Mouse (Mus musculus): ENCODE results near the gene Rrn3. TPM values are rescaled to one million over a fixed set of nuclear protein-coding genes. Genes with fewer than 3 reads are reported as not detected.

Gene Rrn3
- polyA plus RNA-seq, 1 experiment from 2014 or later: 75.0 TPM

DNA sequence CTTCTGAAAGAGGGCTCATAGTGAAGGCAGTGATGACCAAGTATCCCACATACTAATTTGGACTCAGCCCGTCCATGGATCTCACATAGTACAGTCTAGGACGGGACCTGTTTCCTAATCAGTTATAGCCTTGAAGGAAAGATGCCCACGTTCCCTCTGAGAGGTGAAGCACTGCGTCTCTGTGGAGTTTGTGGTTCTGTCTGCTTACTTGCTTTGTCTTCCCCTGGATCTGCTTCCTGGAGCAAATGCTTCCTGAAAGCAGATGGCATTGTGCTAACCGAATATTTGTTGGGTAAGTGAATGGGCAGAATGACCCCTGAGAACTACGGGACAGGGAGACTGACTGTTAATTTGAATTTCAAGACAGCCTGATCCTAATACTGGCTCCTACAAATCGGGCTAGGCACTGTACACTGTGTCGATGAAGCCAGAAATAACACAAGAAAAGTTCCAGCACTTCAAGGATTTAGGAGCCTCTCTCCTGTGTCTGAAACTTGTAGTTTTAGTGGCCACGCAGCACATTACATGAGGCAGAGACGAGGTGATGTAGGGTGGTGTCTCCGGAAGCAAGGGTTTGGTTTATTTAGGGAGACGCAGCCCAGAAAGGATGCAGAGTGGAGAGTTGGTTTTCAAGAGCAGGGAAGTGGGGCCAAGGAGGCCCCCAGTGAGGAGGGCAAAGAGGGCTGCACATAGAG is 39.4 kb downstream of the Rrn3 start:
- 50% methylated on average over 12 of the region's 12 CpGs for WGBS

DNA sequence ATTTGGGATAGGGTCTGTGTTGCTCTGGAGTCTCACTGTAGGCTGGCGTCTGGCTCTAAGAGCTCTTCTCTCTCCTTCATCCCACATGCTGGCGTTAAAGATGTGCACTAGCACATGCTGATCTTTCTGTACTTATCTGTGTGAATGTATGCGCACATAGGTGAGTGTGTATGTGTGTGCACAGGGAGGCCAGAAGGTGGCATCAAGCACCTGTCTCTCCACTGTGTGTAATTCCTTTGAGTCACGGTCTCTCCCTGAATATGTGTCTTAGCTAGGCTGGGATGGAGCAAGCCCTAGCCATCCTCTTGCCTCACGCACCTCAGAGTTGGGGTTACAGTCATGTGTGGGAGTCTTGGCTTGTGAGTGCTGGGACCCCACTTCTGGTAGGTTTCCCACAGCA is 40.3 kb downstream of the Rrn3 start:
- Histone ChIP-seq H3K4me3 (ENCODE audit: low read depth, low read length) (no peak overlapping the region; the same call in 1 of the 2 replicates), H3K27ac (replicated peaks; ENCODE audit: low read depth, low read length) (no peak overlapping the region), H3K9me3 (ENCODE audit: control insufficient read depth, low read length) (no peaks in the 10 kb centered on the region), H3K27me3 (ENCODE audit: control insufficient read depth, insufficient read depth, low read length) (no peaks in the 10 kb centered on the region), H3K36me3 (ENCODE audit: control insufficient read depth, insufficient read depth, low read length) (no peaks in the 10 kb centered on the region), H3K4me1 (ENCODE audit: control insufficient read depth, insufficient read depth, low read length) (no peaks in the 10 kb centered on the region), H3K4me2 (ENCODE audit: low read depth, severe bottlenecking) (no peak overlapping the region; the same call in 1 of the 2 replicates), H3K9ac (ENCODE audit: low read length) (no peak overlapping the region)
- DNase-seq (ENCODE audit: low spot score): no peak
- no peak for ATAC-seq (ENCODE audit: insufficient number of reproducible peaks, low FRiP score, low TSS enrichment, low read depth)
- 96% methylated on average over 5 of the region's 5 CpGs for WGBS

More for the DNA sequence above, 39.4 kb downstream of the Rrn3 start:
- Histone ChIP-seq H3K4me2 (ENCODE audit: low read depth, severe bottlenecking) (peak overlapping the region; percentile 84), H3K36me3 (ENCODE audit: control insufficient read depth, insufficient read depth, low read length) (no peaks in the 10 kb centered on the region), H3K9ac (ENCODE audit: low read length) (peak overlapping the region; percentile 79), H3K27ac (replicated peaks; ENCODE audit: low read depth, low read length) (no peak overlapping the region), H3K4me1 (ENCODE audit: control insufficient read depth, insufficient read depth, low read length) (no peaks in the 10 kb centered on the region), H3K27me3 (ENCODE audit: control insufficient read depth, insufficient read depth, low read length) (no peaks in the 10 kb centered on the region), H3K9me3 (ENCODE audit: control insufficient read depth, low read length) (no peaks in the 10 kb centered on the region), H3K4me3 (ENCODE audit: low read depth, low read length) (peak overlapping the region; percentile 73)
- DNase-seq (ENCODE audit: low spot score) (peak; percentile 33), ATAC-seq (ENCODE audit: insufficient number of reproducible peaks, low FRiP score, low TSS enrichment, low read depth) (no peak)

DNA sequence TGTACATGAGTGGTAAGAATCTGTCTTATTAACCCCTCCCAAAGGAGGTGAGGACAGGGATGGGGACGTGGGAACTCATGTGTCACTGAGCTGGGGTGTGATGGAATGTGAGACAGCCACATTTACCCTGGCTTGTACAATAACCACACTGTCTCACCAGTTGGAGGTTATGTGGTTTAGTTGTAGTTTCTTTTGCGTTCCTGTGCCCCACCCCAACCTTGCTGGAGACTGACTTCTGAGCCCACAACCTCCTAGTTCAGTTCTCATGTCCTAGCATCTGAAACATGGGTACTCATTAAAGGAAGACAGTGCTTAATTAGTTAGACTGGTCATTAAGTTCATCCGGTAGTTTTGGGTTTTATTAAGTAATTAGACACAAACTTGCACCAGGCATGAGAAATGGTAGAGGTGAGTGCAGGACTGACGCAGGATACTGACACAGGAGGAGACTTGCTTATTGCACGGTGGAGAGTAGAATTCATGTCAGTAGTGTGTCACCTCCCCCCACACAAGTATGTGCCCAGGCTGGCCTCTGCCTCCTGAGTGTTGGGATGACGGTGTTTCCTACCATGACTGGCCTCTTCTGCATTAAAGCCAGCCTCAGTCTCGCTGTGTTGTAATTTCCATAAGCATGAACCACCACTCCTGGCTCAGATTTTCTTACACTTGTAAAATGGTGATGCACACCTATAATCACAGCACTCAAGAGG is 45.4 kb downstream of the Rrn3 start:
- Histone ChIP-seq H3K27me3 (ENCODE audit: control insufficient read depth, insufficient read depth, low read length) (no peaks in the 10 kb centered on the region), H3K4me2 (ENCODE audit: low read depth, severe bottlenecking) (no peak overlapping the region), H3K4me1 (ENCODE audit: control insufficient read depth, insufficient read depth, low read length) (no peaks in the 10 kb centered on the region), H3K9me3 (ENCODE audit: control insufficient read depth, low read length) (no peaks in the 10 kb centered on the region), H3K9ac (ENCODE audit: low read length) (no peak overlapping the region), H3K4me3 (ENCODE audit: low read depth, low read length) (no peak overlapping the region), H3K27ac (replicated peaks; ENCODE audit: low read depth, low read length) (no peak overlapping the region), H3K36me3 (ENCODE audit: control insufficient read depth, insufficient read depth, low read length) (peaks cover 9% of the 10 kb centered on the region; the same call in 1 of the 2 replicates)
- DNase-seq (ENCODE audit: low spot score) (no peak), ATAC-seq (ENCODE audit: insufficient number of reproducible peaks, low FRiP score, low TSS enrichment, low read depth) (no peak)
- WGBS: 70% methylated on average over 7 of the region's 7 CpGs

DNA sequence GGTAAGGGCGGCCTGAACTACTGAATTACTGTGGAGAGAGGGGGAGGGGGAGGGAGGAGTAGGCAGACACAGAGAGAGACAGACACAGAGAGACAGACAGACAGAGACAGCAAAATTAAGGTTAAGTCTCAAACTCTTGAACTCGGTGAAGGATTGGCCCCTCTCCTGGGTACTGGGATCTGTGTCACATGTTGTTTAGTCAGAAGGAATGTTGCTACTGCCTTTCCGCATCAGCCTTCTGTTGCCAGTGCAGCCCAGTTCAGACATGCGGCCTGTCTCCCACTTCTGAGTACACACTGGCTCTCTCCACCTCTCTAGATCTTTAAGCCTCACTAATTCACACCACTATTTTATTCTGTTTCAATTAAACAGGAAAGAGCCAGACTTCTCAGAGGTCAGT is 46.0 kb downstream of the Rrn3 start:
- peaks cover 9% of the 10 kb centered on the region; the same call in 1 of the 2 replicates for H3K36me3 ChIP-seq (ENCODE audit: control insufficient read depth, insufficient read depth, low read length)

DNA sequence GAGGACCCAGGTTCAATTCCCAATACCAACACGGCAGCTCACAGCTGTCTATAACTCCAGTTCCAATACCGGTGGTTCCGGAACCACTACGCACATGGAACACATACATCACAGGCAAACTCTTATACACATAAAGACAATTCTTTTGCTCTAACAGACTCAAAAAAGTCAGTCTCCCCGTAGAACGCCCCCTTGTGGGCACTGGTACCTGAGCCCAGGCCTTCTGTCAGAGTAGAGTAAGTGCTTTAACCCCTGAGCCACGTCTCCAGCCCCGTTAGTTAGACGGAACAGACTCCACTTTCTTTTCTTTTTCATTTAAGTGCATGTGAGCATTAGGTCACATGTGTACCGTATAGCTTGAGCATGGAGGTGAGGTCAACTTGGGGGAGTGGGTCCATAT is 49.9 kb downstream of the Rrn3 start:
- no peak overlapping the region for H3K4me2 ChIP-seq (ENCODE audit: low read depth, severe bottlenecking)
- DNase-seq (ENCODE audit: low spot score): no peak
- H3K4me1 ChIP-seq (ENCODE audit: control insufficient read depth, insufficient read depth, low read length): no peaks in the 10 kb centered on the region
- H3K9ac ChIP-seq (ENCODE audit: low read length): no peak overlapping the region
- peaks cover 18% of the 10 kb centered on the region; the same call in 1 of the 2 replicates for H3K36me3 ChIP-seq (ENCODE audit: control insufficient read depth, insufficient read depth, low read length)
- no peak overlapping the region for H3K4me3 ChIP-seq (ENCODE audit: low read depth, low read length)
- H3K27ac ChIP-seq (replicated peaks; ENCODE audit: low read depth, low read length): no peak overlapping the region
- ATAC-seq (ENCODE audit: insufficient number of reproducible peaks, low FRiP score, low TSS enrichment, low read depth): no peak
- WGBS: 87% methylated on average over 10 of the region's 10 CpGs
- H3K27me3 ChIP-seq (ENCODE audit: control insufficient read depth, insufficient read depth, low read length): no peaks in the 10 kb centered on the region
- no peaks in the 10 kb centered on the region for H3K9me3 ChIP-seq (ENCODE audit: control insufficient read depth, low read length)

More for the DNA sequence above, 46.0 kb downstream of the Rrn3 start:
- Histone ChIP-seq H3K4me3 (ENCODE audit: low read depth, low read length) (no peak overlapping the region), H3K4me1 (ENCODE audit: control insufficient read depth, insufficient read depth, low read length) (no peaks in the 10 kb centered on the region), H3K9me3 (ENCODE audit: control insufficient read depth, low read length) (no peaks in the 10 kb centered on the region), H3K27me3 (ENCODE audit: control insufficient read depth, insufficient read depth, low read length) (no peaks in the 10 kb centered on the region), H3K9ac (ENCODE audit: low read length) (no peak overlapping the region), H3K4me2 (ENCODE audit: low read depth, severe bottlenecking) (no peak overlapping the region), H3K27ac (replicated peaks; ENCODE audit: low read depth, low read length) (no peak overlapping the region)
- ATAC-seq (ENCODE audit: insufficient number of reproducible peaks, low FRiP score, low TSS enrichment, low read depth): no peak
- WGBS: 84% methylated on average over 4 of the region's 4 CpGs
- no peak for DNase-seq (ENCODE audit: low spot score)

DNA sequence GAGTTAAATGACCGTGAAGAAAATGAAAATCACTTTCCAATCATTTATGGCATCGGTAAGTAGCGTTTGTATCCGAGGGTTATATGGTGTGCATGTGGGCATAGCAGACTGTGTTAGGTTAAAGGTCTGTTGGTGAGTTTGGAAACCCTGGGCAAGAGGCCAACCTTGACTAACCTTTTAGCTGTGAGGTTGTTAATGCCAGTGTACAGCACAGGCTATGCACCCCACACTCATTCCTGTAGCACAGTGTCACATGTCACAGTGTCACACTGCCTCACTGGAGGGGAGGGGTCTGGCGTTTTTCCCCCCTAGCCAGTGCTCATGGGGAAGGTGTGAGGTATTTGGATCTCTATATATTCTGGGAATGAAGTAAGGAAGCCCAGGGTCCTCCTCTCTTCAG is 51.1 kb downstream of the Rrn3 start:
- Histone ChIP-seq H3K27me3 (ENCODE audit: control insufficient read depth, insufficient read depth, low read length) (no peaks in the 10 kb centered on the region), H3K36me3 (ENCODE audit: control insufficient read depth, insufficient read depth, low read length) (peaks cover 25% of the 10 kb centered on the region; the same call in 1 of the 2 replicates), H3K27ac (replicated peaks; ENCODE audit: low read depth, low read length) (no peak overlapping the region), H3K9me3 (ENCODE audit: control insufficient read depth, low read length) (no peaks in the 10 kb centered on the region), H3K4me2 (ENCODE audit: low read depth, severe bottlenecking) (no peak overlapping the region), H3K9ac (ENCODE audit: low read length) (no peak overlapping the region), H3K4me1 (ENCODE audit: control insufficient read depth, insufficient read depth, low read length) (no peaks in the 10 kb centered on the region), H3K4me3 (ENCODE audit: low read depth, low read length) (no peak overlapping the region)
- no peak for ATAC-seq (ENCODE audit: insufficient number of reproducible peaks, low FRiP score, low TSS enrichment, low read depth)
- DNase-seq (ENCODE audit: low spot score): no peak
- 87% methylated on average over 5 of the region's 5 CpGs for WGBS

DNA sequence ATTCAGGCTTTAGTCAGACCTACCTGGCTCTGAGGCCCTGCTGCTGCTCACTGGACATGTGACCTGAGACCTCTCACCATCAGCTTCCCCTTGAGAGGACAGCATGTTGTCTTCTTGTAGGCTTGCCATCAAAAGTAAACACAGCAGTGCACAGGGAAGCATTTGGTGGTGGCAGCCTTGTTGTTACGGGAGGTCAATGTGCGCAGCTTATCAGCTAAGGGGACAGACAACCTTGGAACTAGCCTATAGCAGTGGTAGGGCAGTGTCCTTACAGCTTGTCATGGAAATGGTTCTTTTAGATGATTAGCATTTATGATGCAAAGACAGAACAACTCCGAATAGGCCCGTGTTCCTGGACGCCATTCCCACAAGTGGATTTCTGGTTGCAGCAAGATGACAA is 53.9 kb downstream of the Rrn3 start:
- Histone ChIP-seq H3K27ac (replicated peaks; ENCODE audit: low read depth, low read length) (no peak overlapping the region), H3K4me3 (ENCODE audit: low read depth, low read length) (no peak overlapping the region), H3K9ac (ENCODE audit: low read length) (no peak overlapping the region), H3K9me3 (ENCODE audit: control insufficient read depth, low read length) (no peaks in the 10 kb centered on the region), H3K36me3 (ENCODE audit: control insufficient read depth, insufficient read depth, low read length) (peaks cover 24% of the 10 kb centered on the region; the same call in 1 of the 2 replicates), H3K4me1 (ENCODE audit: control insufficient read depth, insufficient read depth, low read length) (no peaks in the 10 kb centered on the region), H3K27me3 (ENCODE audit: control insufficient read depth, insufficient read depth, low read length) (no peaks in the 10 kb centered on the region), H3K4me2 (ENCODE audit: low read depth, severe bottlenecking) (no peak overlapping the region)
- no peak for DNase-seq (ENCODE audit: low spot score)
- ATAC-seq (ENCODE audit: insufficient number of reproducible peaks, low FRiP score, low TSS enrichment, low read depth): no peak
- WGBS: 96% methylated on average over 5 of the region's 5 CpGs

- Histone ChIP-seq H3K4me2 (ENCODE audit: low read depth, severe bottlenecking) (no peak overlapping the region), H3K4me3 (ENCODE audit: low read depth, low read length) (no peak overlapping the region), H3K27me3 (ENCODE audit: control insufficient read depth, insufficient read depth, low read length) (no peaks in the 10 kb centered on the region), H3K27ac (replicated peaks; ENCODE audit: low read depth, low read length) (no peak overlapping the region), H3K4me1 (ENCODE audit: control insufficient read depth, insufficient read depth, low read length) (no peaks in the 10 kb centered on the region), H3K9me3 (ENCODE audit: control insufficient read depth, low read length) (no peaks in the 10 kb centered on the region), H3K36me3 (ENCODE audit: control insufficient read depth, insufficient read depth, low read length) (peaks cover 19% of the 10 kb centered on the region), H3K9ac (ENCODE audit: low read length) (no peak overlapping the region)
- WGBS: 91% methylated on average over 7 of the region's 7 CpGs
- DNase-seq (ENCODE audit: low spot score) (no peak), ATAC-seq (ENCODE audit: insufficient number of reproducible peaks, low FRiP score, low TSS enrichment, low read depth) (no peak)
Observed at GRCm38 (mm10) chr16:13840056-13840455, 59.5 kb downstream of the Rrn3 start.

Measured in limb, embryonic 11.5 days (tissue).